Mouse (Mus musculus): ENCODE results near the gene Met. TPM values are rescaled to one million over a fixed set of nuclear protein-coding genes. Genes with fewer than 3 reads are reported as not detected.
A peak's percentile ranks its signal among the peaks of the same experiment; 100 is the strongest.

The Met gene
- polyA plus RNA-seq, 1 experiment from 2014 or later = 1.5 TPM

GRCm38 (mm10) chr6:17546825-17547224 is 83.2 kb downstream of the Met start:
- DNase-seq (no peak), ATAC-seq (ENCODE audit: low FRiP score, low TSS enrichment) (no peak)
- Histone ChIP-seq H3K9ac (replicated peaks; ENCODE audit: low read length) (no peak overlapping the region), H3K4me1 (ENCODE audit: control insufficient read depth, insufficient read depth, low read length) (no peaks in the 10 kb centered on the region; the same call in 1 of the 2 replicates), H3K36me3 (ENCODE audit: control insufficient read depth, insufficient read depth, low read length) (no peaks in the 10 kb centered on the region), H3K4me2 (ENCODE audit: low read length) (no peak overlapping the region), H3K4me3 (replicated peaks; ENCODE audit: low read depth, low read length) (no peak overlapping the region), H3K9me3 (ENCODE audit: control insufficient read depth, low read length) (no peaks in the 10 kb centered on the region), H3K27ac (replicated peaks; ENCODE audit: low read depth, low read length) (no peak overlapping the region), H3K27me3 (ENCODE audit: control insufficient read depth, insufficient read depth, low read length) (no peaks in the 10 kb centered on the region)
- WGBS = 62% methylated on average over 5 of the region's 5 CpGs

- Histone ChIP-seq H3K9ac (replicated peaks; ENCODE audit: low read length) (no peak overlapping the region), H3K4me3 (replicated peaks; ENCODE audit: low read depth, low read length) (no peak overlapping the region), H3K4me1 (ENCODE audit: control insufficient read depth, insufficient read depth, low read length) (no peaks in the 10 kb centered on the region; the same call in 1 of the 2 replicates), H3K27me3 (ENCODE audit: control insufficient read depth, insufficient read depth, low read length) (no peaks in the 10 kb centered on the region), H3K9me3 (ENCODE audit: control insufficient read depth, low read length) (no peaks in the 10 kb centered on the region), H3K27ac (replicated peaks; ENCODE audit: low read depth, low read length) (no peak overlapping the region), H3K4me2 (ENCODE audit: low read length) (no peak overlapping the region), H3K36me3 (ENCODE audit: control insufficient read depth, insufficient read depth, low read length) (no peaks in the 10 kb centered on the region)
- ATAC-seq (ENCODE audit: low FRiP score, low TSS enrichment) (no peak), DNase-seq (no peak)
- 93% methylated on average over 4 of the region's 4 CpGs for WGBS
Measured at GRCm38 (mm10) chr6:17548786-17549185, 85.2 kb downstream of the Met start.

GRCm38 (mm10) chr6:17549645-17550044 is 86.0 kb downstream of the Met start:
- Histone ChIP-seq H3K4me1 (ENCODE audit: control insufficient read depth, insufficient read depth, low read length) (no peaks in the 10 kb centered on the region; the same call in 1 of the 2 replicates), H3K9me3 (ENCODE audit: control insufficient read depth, low read length) (no peaks in the 10 kb centered on the region), H3K27ac (replicated peaks; ENCODE audit: low read depth, low read length) (no peak overlapping the region), H3K4me3 (replicated peaks; ENCODE audit: low read depth, low read length) (no peak overlapping the region), H3K27me3 (ENCODE audit: control insufficient read depth, insufficient read depth, low read length) (no peaks in the 10 kb centered on the region), H3K4me2 (ENCODE audit: low read length) (no peak overlapping the region), H3K9ac (replicated peaks; ENCODE audit: low read length) (no peak overlapping the region), H3K36me3 (ENCODE audit: control insufficient read depth, insufficient read depth, low read length) (no peaks in the 10 kb centered on the region)
- DNase-seq = no peak
- WGBS = 88% methylated on average over 3 of the region's 3 CpGs
- no peak for ATAC-seq (ENCODE audit: low FRiP score, low TSS enrichment)

DNA sequence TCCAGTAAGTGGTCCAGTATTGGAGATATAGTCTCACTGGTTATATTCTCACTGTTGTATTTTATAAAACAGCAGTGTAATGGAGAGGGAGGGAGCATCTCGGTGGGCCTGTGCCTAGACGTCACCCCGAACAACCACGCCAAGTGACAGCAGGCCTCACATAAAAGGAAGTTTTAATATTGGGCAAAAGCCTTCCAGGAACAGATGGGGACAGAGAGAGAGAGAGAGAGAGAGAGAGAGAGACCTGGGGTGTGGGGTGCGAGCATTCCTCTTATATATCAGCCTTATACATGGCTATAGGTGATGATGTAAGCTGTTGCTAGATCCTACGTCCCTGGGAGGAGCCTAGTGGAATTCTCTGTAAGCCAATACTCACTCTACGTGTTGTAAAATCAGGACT is 90.7 kb downstream of the Met start:
- Histone ChIP-seq H3K9ac (replicated peaks; ENCODE audit: low read length) (no peak overlapping the region), H3K36me3 (ENCODE audit: control insufficient read depth, insufficient read depth, low read length) (no peaks in the 10 kb centered on the region), H3K27me3 (ENCODE audit: control insufficient read depth, insufficient read depth, low read length) (no peaks in the 10 kb centered on the region), H3K9me3 (ENCODE audit: control insufficient read depth, low read length) (no peaks in the 10 kb centered on the region), H3K27ac (replicated peaks; ENCODE audit: low read depth, low read length) (no peak overlapping the region), H3K4me2 (ENCODE audit: low read length) (no peak overlapping the region), H3K4me1 (ENCODE audit: control insufficient read depth, insufficient read depth, low read length) (no peaks in the 10 kb centered on the region), H3K4me3 (replicated peaks; ENCODE audit: low read depth, low read length) (no peak overlapping the region)
- ATAC-seq (ENCODE audit: low FRiP score, low TSS enrichment) (no peak), DNase-seq (no peak)
- WGBS = 83% methylated on average over 7 of the region's 7 CpGs

DNA sequence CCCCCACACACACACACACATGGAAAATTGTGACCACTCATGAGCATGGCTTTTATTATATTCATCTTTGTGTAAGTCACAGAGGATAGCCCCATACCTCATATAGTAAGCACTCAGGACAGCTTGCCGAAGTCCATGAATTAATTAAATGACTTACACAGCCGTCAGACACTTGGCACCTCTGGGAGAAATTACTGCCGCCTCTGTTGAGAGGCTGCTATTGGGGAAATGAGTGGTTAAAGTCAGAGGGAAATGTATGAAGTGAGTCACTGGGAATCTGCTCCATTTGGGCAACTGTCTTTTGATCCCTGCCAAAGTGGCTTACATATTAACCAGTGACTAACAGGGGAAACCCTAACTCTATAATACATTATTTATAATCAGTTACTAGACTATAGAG is 91.2 kb downstream of the Met start:
- Histone ChIP-seq H3K9ac (replicated peaks; ENCODE audit: low read length) (no peak overlapping the region), H3K9me3 (ENCODE audit: control insufficient read depth, low read length) (no peaks in the 10 kb centered on the region), H3K4me2 (ENCODE audit: low read length) (no peak overlapping the region), H3K27me3 (ENCODE audit: control insufficient read depth, insufficient read depth, low read length) (no peaks in the 10 kb centered on the region), H3K36me3 (ENCODE audit: control insufficient read depth, insufficient read depth, low read length) (no peaks in the 10 kb centered on the region), H3K4me1 (ENCODE audit: control insufficient read depth, insufficient read depth, low read length) (no peaks in the 10 kb centered on the region), H3K4me3 (replicated peaks; ENCODE audit: low read depth, low read length) (no peak overlapping the region), H3K27ac (replicated peaks; ENCODE audit: low read depth, low read length) (no peak overlapping the region)
- peak; percentile 35 for DNase-seq
- ATAC-seq (ENCODE audit: low FRiP score, low TSS enrichment) = no peak
- 36% methylated on average over 3 of the region's 3 CpGs for WGBS

GRCm38 (mm10) chr6:17555719-17556118 is 92.1 kb downstream of the Met start:
- H3K4me3 ChIP-seq (replicated peaks; ENCODE audit: low read depth, low read length) = no peak overlapping the region
- no peaks in the 10 kb centered on the region for H3K4me1 ChIP-seq (ENCODE audit: control insufficient read depth, insufficient read depth, low read length)
- no peak overlapping the region for H3K9ac ChIP-seq (replicated peaks; ENCODE audit: low read length)
- ATAC-seq (ENCODE audit: low FRiP score, low TSS enrichment) (no peak), DNase-seq (no peak)
- no peak overlapping the region for H3K4me2 ChIP-seq (ENCODE audit: low read length)
- H3K36me3 ChIP-seq (ENCODE audit: control insufficient read depth, insufficient read depth, low read length) = no peaks in the 10 kb centered on the region
- WGBS = 91% methylated on average over 7 of the region's 7 CpGs
- no peak overlapping the region for H3K27ac ChIP-seq (replicated peaks; ENCODE audit: low read depth, low read length)
- H3K9me3 ChIP-seq (ENCODE audit: control insufficient read depth, low read length) = no peaks in the 10 kb centered on the region
- H3K27me3 ChIP-seq (ENCODE audit: control insufficient read depth, insufficient read depth, low read length) = no peaks in the 10 kb centered on the region

DNA sequence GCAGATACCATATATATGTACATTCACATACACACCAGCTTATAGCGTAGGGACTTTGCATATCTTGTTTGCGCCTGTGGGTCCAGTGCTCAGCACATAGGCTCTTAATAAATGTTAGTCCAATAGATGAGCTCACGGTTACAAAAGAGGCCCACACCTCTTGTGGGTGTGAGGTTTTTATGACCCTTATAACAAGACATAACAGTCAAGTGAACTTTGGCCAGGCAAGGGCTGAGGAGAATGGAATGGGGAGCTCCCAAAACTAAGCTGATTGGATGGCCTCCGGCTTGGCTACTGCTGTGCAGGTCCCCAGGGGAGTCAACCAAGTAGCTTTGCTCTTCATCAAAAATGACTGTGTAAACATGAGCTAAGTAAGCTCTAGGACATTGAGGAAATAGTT is 96.1 kb downstream of the Met start:
- Histone ChIP-seq H3K9me3 (ENCODE audit: control insufficient read depth, low read length) (no peaks in the 10 kb centered on the region), H3K9ac (replicated peaks; ENCODE audit: low read length) (no peak overlapping the region), H3K36me3 (ENCODE audit: control insufficient read depth, insufficient read depth, low read length) (no peaks in the 10 kb centered on the region), H3K27me3 (ENCODE audit: control insufficient read depth, insufficient read depth, low read length) (no peaks in the 10 kb centered on the region), H3K27ac (replicated peaks; ENCODE audit: low read depth, low read length) (no peak overlapping the region), H3K4me1 (ENCODE audit: control insufficient read depth, insufficient read depth, low read length) (peaks cover 7% of the 10 kb centered on the region; the same call in 1 of the 2 replicates), H3K4me2 (ENCODE audit: low read length) (no peak overlapping the region), H3K4me3 (replicated peaks; ENCODE audit: low read depth, low read length) (no peak overlapping the region)
- WGBS = 86% methylated on average over 4 of the region's 4 CpGs
- ATAC-seq (ENCODE audit: low FRiP score, low TSS enrichment) = no peak
- DNase-seq = no peak

DNA sequence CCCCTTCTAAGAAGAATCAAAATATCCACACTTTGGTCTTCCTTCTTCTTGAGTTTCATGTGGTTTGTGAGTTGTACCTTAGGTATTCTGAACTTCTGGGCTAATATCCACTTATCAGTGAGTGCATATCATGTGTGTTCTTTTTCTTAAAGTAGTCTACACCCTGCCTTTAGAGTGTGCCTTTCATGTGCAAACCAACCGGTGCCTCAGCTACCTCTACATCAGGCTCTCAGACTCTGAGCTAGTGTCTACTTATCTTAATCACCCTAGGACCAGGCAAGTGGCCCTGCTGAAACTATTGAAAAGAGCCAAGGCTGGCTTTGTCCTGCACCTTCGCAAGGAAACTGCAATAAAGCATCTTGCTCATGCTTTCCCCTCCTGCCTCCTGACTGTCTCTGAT is 97.7 kb downstream of the Met start:
- Histone ChIP-seq H3K36me3 (ENCODE audit: control insufficient read depth, insufficient read depth, low read length) (no peaks in the 10 kb centered on the region), H3K9me3 (ENCODE audit: control insufficient read depth, low read length) (no peaks in the 10 kb centered on the region), H3K4me1 (ENCODE audit: control insufficient read depth, insufficient read depth, low read length) (peaks cover 7% of the 10 kb centered on the region; the same call in 1 of the 2 replicates), H3K9ac (replicated peaks; ENCODE audit: low read length) (no peak overlapping the region), H3K27me3 (ENCODE audit: control insufficient read depth, insufficient read depth, low read length) (no peaks in the 10 kb centered on the region), H3K4me3 (replicated peaks; ENCODE audit: low read depth, low read length) (no peak overlapping the region), H3K27ac (replicated peaks; ENCODE audit: low read depth, low read length) (no peak overlapping the region), H3K4me2 (ENCODE audit: low read length) (no peak overlapping the region)
- DNase-seq (no peak), ATAC-seq (ENCODE audit: low FRiP score, low TSS enrichment) (no peak)
- 14% methylated on average over 2 of the region's 2 CpGs for WGBS

DNA sequence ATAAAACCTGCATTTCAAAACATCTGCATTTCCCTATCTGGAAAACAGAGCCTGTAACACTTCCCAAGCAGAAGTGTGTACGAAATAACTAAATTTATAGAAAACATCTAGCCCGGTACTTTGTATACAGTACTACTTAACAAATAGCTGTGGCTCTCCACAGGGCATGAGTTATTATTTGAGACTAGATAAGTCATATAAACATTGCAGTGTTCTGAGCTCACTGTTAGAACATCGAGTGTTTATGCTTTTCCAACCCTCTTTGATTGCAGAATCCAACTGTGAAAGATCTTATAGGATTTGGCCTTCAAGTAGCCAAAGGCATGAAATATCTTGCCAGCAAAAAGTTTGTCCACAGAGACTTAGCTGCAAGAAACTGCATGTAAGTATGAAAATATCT is 98.3 kb downstream of the Met start:
- H3K4me3 ChIP-seq (replicated peaks; ENCODE audit: low read depth, low read length) = no peak overlapping the region
- no peaks in the 10 kb centered on the region for H3K27me3 ChIP-seq (ENCODE audit: control insufficient read depth, insufficient read depth, low read length)
- H3K9ac ChIP-seq (replicated peaks; ENCODE audit: low read length) = no peak overlapping the region
- H3K4me1 ChIP-seq (ENCODE audit: control insufficient read depth, insufficient read depth, low read length) = peaks cover 7% of the 10 kb centered on the region; the same call in 1 of the 2 replicates
- 50% methylated on average over 3 of the region's 3 CpGs for WGBS
- DNase-seq (peak; percentile 7), ATAC-seq (ENCODE audit: low FRiP score, low TSS enrichment) (no peak)
- H3K4me2 ChIP-seq (ENCODE audit: low read length) = no peak overlapping the region
- H3K36me3 ChIP-seq (ENCODE audit: control insufficient read depth, insufficient read depth, low read length) = no peaks in the 10 kb centered on the region
- no peak overlapping the region for H3K27ac ChIP-seq (replicated peaks; ENCODE audit: low read depth, low read length)
- H3K9me3 ChIP-seq (ENCODE audit: control insufficient read depth, low read length) = no peaks in the 10 kb centered on the region

Measured in midbrain, embryonic 14.5 days (tissue).